Mouse (Mus musculus) CH12.LX (cell line): ENCODE results near the gene Exosc10.

Experiments
- CTCF ChIP-seq, 2 experiments: IDR thresholded peaks in 1 of 2; conservative IDR thresholded peaks in 1 of 2; 2 replicates each; pipeline ENCODE4 v1.5.1; 2011 to 2012; ENCODE audit warnings: low read depth in 2 of 2, low read length in 2 of 2, improper control_type of control experiment in 1 of 2, inconsistent platforms in 1 of 2, mild to moderate bottlenecking in 1 of 2, moderate library complexity in 1 of 2
- E2F4 ChIP-seq: IDR thresholded peaks from 2 replicates; pipeline ENCODE4 v1.6.1; 2011; ENCODE audit warnings: low read depth, low read length, improper control_type of control experiment; ENCODE audit not compliant: insufficient replicate concordance
- EP300 ChIP-seq: IDR thresholded peaks from 2 replicates; pipeline ENCODE4 v1.6.1; 2011; ENCODE audit warnings: low read length, improper control_type of control experiment
- KAT2A ChIP-seq: IDR thresholded peaks from 2 replicates; pipeline ENCODE4 v1.6.1; 2012; ENCODE audit warnings: low read length, improper control_type of control experiment, inconsistent platforms; ENCODE audit not compliant: insufficient replicate concordance
- MAFK ChIP-seq: IDR thresholded peaks from 2 replicates; pipeline ENCODE4 v1.6.1; 2011; ENCODE audit warnings: low read length, improper control_type of control experiment; ENCODE audit not compliant: insufficient replicate concordance
- POLR2A ChIP-seq: IDR thresholded peaks from 2 replicates; pipeline ENCODE4 v1.6.1; 2011; ENCODE audit warnings: low read depth, mild to moderate bottlenecking, improper control_type of control experiment, low read length

- TF ChIP-seq POLR2A (no peak), E2F4 (no peak), MAFK (no peak), EP300 (no peak), KAT2A (no peak), CTCF (conservative IDR thresholded peaks at IDR 0.05 in 1 of 2, IDR thresholded peaks at IDR 0.05 in 1 of 2; ENCODE audit: low read depth in 2 of 2, low read length in 2 of 2) (no peak)
Observed at GRCm38 (mm10) chr4:148603376-148604139, 45.3 kb downstream of the Exosc10 start.
